Comparison of ENCODE assay signal across 13 mouse cellular contexts in the genomic region with DNA sequence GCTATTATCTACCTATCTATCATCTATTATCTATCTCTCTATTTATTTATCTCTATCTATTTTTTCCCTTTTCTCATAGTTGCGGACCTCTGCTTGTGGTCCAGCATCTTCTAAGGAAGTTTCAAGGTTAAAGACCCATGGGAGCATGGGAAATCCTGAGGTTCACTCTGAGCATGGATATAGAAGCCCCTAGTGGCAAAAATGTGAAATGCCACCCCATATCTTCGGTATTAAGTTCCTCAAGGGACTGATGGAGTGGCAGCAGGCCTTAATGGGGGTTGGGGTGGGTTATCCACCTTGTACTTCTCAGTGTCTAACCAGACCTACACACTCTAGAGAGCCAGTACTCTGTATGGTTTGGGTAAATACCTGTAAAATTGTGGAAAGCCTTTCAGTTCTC. TPM values are rescaled to one million over a fixed set of nuclear protein-coding genes. Genes with fewer than 3 reads are reported as not detected.
DNase-seq lines count a peak whose midpoint lies in the region; ATAC-seq and TF ChIP-seq lines count a peak whose summit lies in the region.
"Had no signal": no experiment of that assay in that cellular context is flagged by ENCODE, and none has a peak within 500 bp of the region (broad histone marks: within the 10 kb centered on the region; RNA-seq: fewer than 3 reads in every experiment).

No protein-coding gene starts in this region.

- intact Hi-C loops in heart, adult 2 months (cut with DNase I), result no loop called here

- TF ChIP-seq POLR2A in heart, adult 2 months (IDR thresholded peaks at IDR 0.05; ENCODE audit: insufficient read depth, low read depth, low read length), result no peak

- no peak overlapping the region for H3K4me3 ChIP-seq in heart, adult 2 months
- no peak overlapping the region for H3K4me3 ChIP-seq in heart, embryonic 11.5 days (ENCODE audit: low read depth, low read length)
- H3K4me3 ChIP-seq in lung, postnatal 0 days (ENCODE audit: low read depth, low read length), result no peak overlapping the region
- H3K4me3 ChIP-seq: limb, embryonic 13.5 days; midbrain, embryonic 15.5 days had no signal

- peak; percentile 60 for TF ChIP-seq CTCF in heart, adult 2 months (IDR thresholded peaks at IDR 0.05)
- TF ChIP-seq CTCF in lung, postnatal 0 days (IDR thresholded peaks at IDR 0.05), result peak; percentile 61

- ATAC-seq in heart, embryonic 11.5 days (replicated peaks; ENCODE audit: insufficient number of reproducible peaks, low FRiP score, low TSS enrichment), result no peak
- no peak for ATAC-seq in lung, postnatal 0 days
- ATAC-seq: midbrain, embryonic 15.5 days had no signal

- no peak overlapping the region for H3K4me2 ChIP-seq in heart, embryonic 11.5 days
- no peak overlapping the region for H3K4me2 ChIP-seq in lung, postnatal 0 days (replicated peaks; ENCODE audit: low read depth, low read length)
- H3K4me2 ChIP-seq: limb, embryonic 13.5 days; midbrain, embryonic 15.5 days had no signal

- H3K36me3 ChIP-seq in heart, adult 2 months (ENCODE audit: control insufficient read depth, insufficient read depth, low read length), result no peaks in the 10 kb centered on the region
- no peaks in the 10 kb centered on the region for H3K36me3 ChIP-seq in heart, embryonic 11.5 days (ENCODE audit: control insufficient read depth, insufficient read depth, low read length)
- no peaks in the 10 kb centered on the region for H3K36me3 ChIP-seq in lung, postnatal 0 days (ENCODE audit: insufficient read depth, low read length)
- H3K36me3 ChIP-seq: midbrain, embryonic 15.5 days had no signal

- no peak overlapping the region for H3K27ac ChIP-seq in heart, adult 2 months
- H3K27ac ChIP-seq in heart, embryonic 11.5 days (ENCODE audit: low read depth, low read length), result no peak overlapping the region
- no peak overlapping the region for H3K27ac ChIP-seq in lung, postnatal 0 days (ENCODE audit: low read length)
- H3K27ac ChIP-seq: limb, embryonic 13.5 days; midbrain, embryonic 15.5 days had no signal

- no peaks in the 10 kb centered on the region for H3K27me3 ChIP-seq in heart, adult 2 months (ENCODE audit: control insufficient read depth, insufficient read depth, low read length)
- no peaks in the 10 kb centered on the region for H3K27me3 ChIP-seq in heart, embryonic 11.5 days (ENCODE audit: control insufficient read depth, insufficient read depth, low read length)
- H3K27me3 ChIP-seq in lung, postnatal 0 days (replicated peaks; ENCODE audit: insufficient read depth, low read length), result no peaks in the 10 kb centered on the region
- H3K27me3 ChIP-seq: limb, embryonic 13.5 days; midbrain, embryonic 15.5 days had no signal

- DNase-seq in heart, adult 2 months, result no peak
- peak; percentile 7 for DNase-seq in lung, postnatal 0 days (ENCODE audit: low spot score)
- no peak for DNase-seq in lung, postnatal 4 days
- peak; percentile 61 for DNase-seq in R1 (ENCODE audit: low read depth, low spot score)
- peak; percentile 34 for DNase-seq in retina, postnatal 1 day
- DNase-seq in urinary bladder, postnatal 36 days (ENCODE audit: low spot score in 2 of 2), result no peak
- DNase-seq in embryo, embryonic 10.5 days (ENCODE audit: low spot score), result no peak
- DNase-seq: adrenal gland, postnatal 10 days; gastrocnemius, postnatal 36 days; heart, postnatal 36 days had no signal

- 76% methylated on average over 2 of the region's 2 CpGs for WGBS in heart, adult 2 months
- 88% methylated on average over 2 of the region's 2 CpGs for WGBS in heart, embryonic 11.5 days (ENCODE audit: insufficient replicate concordance)
- 71% methylated on average over 2 of the region's 2 CpGs for WGBS in lung, postnatal 0 days

- no peaks in the 10 kb centered on the region; the same call in 1 of the 2 replicates for H3K9me3 ChIP-seq in heart, embryonic 11.5 days (replicated peaks; ENCODE audit: control insufficient read depth, low read length)
- H3K9me3 ChIP-seq in lung, postnatal 0 days (ENCODE audit: low read length), result no peaks in the 10 kb centered on the region
- H3K9me3 ChIP-seq: limb, embryonic 13.5 days; midbrain, embryonic 15.5 days had no signal

- H3K9ac ChIP-seq in heart, adult 2 months (ENCODE audit: low read depth, low read length), result no peak overlapping the region
- no peak overlapping the region for H3K9ac ChIP-seq in heart, embryonic 11.5 days (ENCODE audit: low read depth, low read length)
- no peak overlapping the region for H3K9ac ChIP-seq in lung, postnatal 0 days (replicated peaks; ENCODE audit: low read depth)
- H3K9ac ChIP-seq: limb, embryonic 13.5 days; midbrain, embryonic 15.5 days had no signal

- no peaks in the 10 kb centered on the region for H3K79me2 ChIP-seq in heart, adult 2 months (replicated peaks; ENCODE audit: control insufficient read depth, insufficient read depth, low read length)

- TF ChIP-seq EP300 in heart, adult 2 months (IDR thresholded peaks at IDR 0.05; ENCODE audit: insufficient read depth, low read depth, low read length), result no peak
- no peak for TF ChIP-seq EP300 in lung, postnatal 0 days (IDR thresholded peaks at IDR 0.05)

- H3K4me1 ChIP-seq in heart, adult 2 months (ENCODE audit: control insufficient read depth, insufficient read depth, low read length), result no peaks in the 10 kb centered on the region
- H3K4me1 ChIP-seq in heart, embryonic 11.5 days (ENCODE audit: control insufficient read depth, insufficient read depth, low read length), result no peaks in the 10 kb centered on the region
- no peaks in the 10 kb centered on the region for H3K4me1 ChIP-seq in lung, postnatal 0 days (ENCODE audit: insufficient read depth, low read depth, low read length)
- H3K4me1 ChIP-seq: limb, embryonic 13.5 days; midbrain, embryonic 15.5 days had no signal

RNA-seq across cellular contexts. Expression of gene Gm45261, which starts 43.5 kb away (rescaled TPM):
- total RNA-seq in heart, adult 2 months (2021), result not detected
- polyA plus RNA-seq in heart, adult 2 months (2012; rRNA removed), result not detected in 2 replicates
- polyA plus RNA-seq in heart, embryonic 11.5 days (2014; fragmentation: Nextera tagmentation; extraction: Ambion mirVana), result not detected in 2 replicates
- not detected in 2 replicates for polyA plus RNA-seq in lung, postnatal 0 days (2015; fragmentation: Nextera tagmentation; extraction: Ambion mirVana)
- total RNA-seq: adrenal gland, postnatal 10 days; gastrocnemius, postnatal 36 days; heart, postnatal 36 days had no signal
- polyA plus RNA-seq: limb, embryonic 13.5 days; midbrain, embryonic 15.5 days had no signal

Comparison
In these comparisons a context has a peak if more than half of its experiments do, and no peak if none do; other contexts are left out.
1. DNase-seq: peak in lung, postnatal 0 days (single experiment), R1 (single experiment) and retina, postnatal 1 day (single experiment); none in heart, adult 2 months (0 of 2), lung, postnatal 4 days (0 of 2), urinary bladder, postnatal 36 days (0 of 2) and embryo, embryonic 10.5 days (single experiment).